Mouse (Mus musculus): ENCODE data around the gene Cr2. TPM values are rescaled to one million over a fixed set of nuclear protein-coding genes. Genes with fewer than 3 reads are reported as not detected.

Cr2 gene
- polyA plus RNA-seq, 1 experiment from 2014 or later: 0.84 TPM

- peak overlapping the region; percentile 62 for H3K4me2 ChIP-seq (ENCODE audit: low read depth, low read length)
- peak; percentile 47; the same call in 1 of the 2 replicates for ATAC-seq (ENCODE audit: low read depth)
- 13% methylated on average over 2 of the region's 2 CpGs for WGBS
- H3K4me3 ChIP-seq (ENCODE audit: low read depth, low read length): peak overlapping the region; percentile 53
- H3K36me3 ChIP-seq (ENCODE audit: control insufficient read depth, insufficient read depth, low read length): peaks cover 4% of the 10 kb centered on the region; the same call in 1 of the 2 replicates
- peak overlapping the region; percentile 91 for H3K27ac ChIP-seq (ENCODE audit: low read depth, low read length)
- no peaks in the 10 kb centered on the region for H3K9me3 ChIP-seq (ENCODE audit: control insufficient read depth, low read length)
- H3K4me1 ChIP-seq (ENCODE audit: control insufficient read depth, insufficient read depth, low read length): peaks cover 8% of the 10 kb centered on the region; the same call in 1 of the 2 replicates
- H3K9ac ChIP-seq (replicated peaks; ENCODE audit: low read depth, low read length): peak overlapping the region; percentile 69; the same call in 1 of the 2 replicates
- H3K27me3 ChIP-seq (ENCODE audit: control insufficient read depth, insufficient read depth, low read length): no peaks in the 10 kb centered on the region
Observed at GRCm38 (mm10) chr1:195130479-195130878, 46.0 kb downstream of the Cr2 start.

DNA sequence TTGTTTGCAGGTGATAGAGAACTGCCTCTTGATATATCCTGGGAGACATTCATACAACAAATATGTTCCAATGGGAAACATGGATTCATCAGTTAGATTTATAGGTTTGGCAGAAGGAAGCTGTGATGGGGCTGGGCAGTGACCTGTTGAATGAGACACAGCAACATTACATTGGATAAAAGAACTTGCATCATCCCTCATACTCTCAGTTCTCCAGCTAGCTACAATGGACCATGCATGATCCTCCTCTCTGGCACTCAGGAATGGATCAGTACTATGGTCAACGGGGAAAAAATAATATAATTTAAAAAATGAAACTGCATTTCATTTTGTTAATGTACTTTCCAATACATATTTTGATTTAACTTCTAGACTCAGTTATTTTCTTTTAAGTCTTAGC, 46.6 kb downstream of the Cr2 start:
- Histone ChIP-seq H3K9ac (replicated peaks; ENCODE audit: low read depth, low read length) (no peak overlapping the region), H3K4me1 (ENCODE audit: control insufficient read depth, insufficient read depth, low read length) (peaks cover 8% of the 10 kb centered on the region; the same call in 1 of the 2 replicates), H3K36me3 (ENCODE audit: control insufficient read depth, insufficient read depth, low read length) (peaks cover 4% of the 10 kb centered on the region; the same call in 1 of the 2 replicates), H3K9me3 (ENCODE audit: control insufficient read depth, low read length) (no peaks in the 10 kb centered on the region), H3K27ac (ENCODE audit: low read depth, low read length) (no peak overlapping the region), H3K4me3 (ENCODE audit: low read depth, low read length) (no peak overlapping the region), H3K27me3 (ENCODE audit: control insufficient read depth, insufficient read depth, low read length) (no peaks in the 10 kb centered on the region), H3K4me2 (ENCODE audit: low read depth, low read length) (no peak overlapping the region)
- ATAC-seq (ENCODE audit: low read depth): no peak
- WGBS: 74% methylated on average over 1 of the region's 1 CpGs

GRCm38 (mm10) chr1:195114414-195114813, 62.1 kb downstream of the Cr2 start:
- WGBS: 92% methylated on average over 1 of the region's 1 CpGs
- no peak overlapping the region for H3K4me2 ChIP-seq (ENCODE audit: low read depth, low read length)
- no peaks in the 10 kb centered on the region for H3K9me3 ChIP-seq (ENCODE audit: control insufficient read depth, low read length)
- H3K9ac ChIP-seq (replicated peaks; ENCODE audit: low read depth, low read length): no peak overlapping the region
- H3K4me3 ChIP-seq (ENCODE audit: low read depth, low read length): no peak overlapping the region
- no peaks in the 10 kb centered on the region for H3K36me3 ChIP-seq (ENCODE audit: control insufficient read depth, insufficient read depth, low read length)
- no peak for ATAC-seq (ENCODE audit: low read depth)
- no peak overlapping the region for H3K27ac ChIP-seq (ENCODE audit: low read depth, low read length)
- H3K4me1 ChIP-seq (ENCODE audit: control insufficient read depth, insufficient read depth, low read length): no peaks in the 10 kb centered on the region
- H3K27me3 ChIP-seq (ENCODE audit: control insufficient read depth, insufficient read depth, low read length): no peaks in the 10 kb centered on the region

- H3K9ac ChIP-seq (replicated peaks; ENCODE audit: low read depth, low read length): no peak overlapping the region
- H3K9me3 ChIP-seq (ENCODE audit: control insufficient read depth, low read length): no peaks in the 10 kb centered on the region
- H3K27ac ChIP-seq (ENCODE audit: low read depth, low read length): no peak overlapping the region
- H3K27me3 ChIP-seq (ENCODE audit: control insufficient read depth, insufficient read depth, low read length): no peaks in the 10 kb centered on the region
- H3K4me2 ChIP-seq (ENCODE audit: low read depth, low read length): no peak overlapping the region
- no peaks in the 10 kb centered on the region for H3K36me3 ChIP-seq (ENCODE audit: control insufficient read depth, insufficient read depth, low read length)
- no peak for ATAC-seq (ENCODE audit: low read depth)
- 93% methylated on average over 4 of the region's 4 CpGs for WGBS
- no peak overlapping the region for H3K4me3 ChIP-seq (ENCODE audit: low read depth, low read length)
- no peaks in the 10 kb centered on the region for H3K4me1 ChIP-seq (ENCODE audit: control insufficient read depth, insufficient read depth, low read length)
Observed at GRCm38 (mm10) chr1:195113621-195114020, 62.9 kb downstream of the Cr2 start.

DNA sequence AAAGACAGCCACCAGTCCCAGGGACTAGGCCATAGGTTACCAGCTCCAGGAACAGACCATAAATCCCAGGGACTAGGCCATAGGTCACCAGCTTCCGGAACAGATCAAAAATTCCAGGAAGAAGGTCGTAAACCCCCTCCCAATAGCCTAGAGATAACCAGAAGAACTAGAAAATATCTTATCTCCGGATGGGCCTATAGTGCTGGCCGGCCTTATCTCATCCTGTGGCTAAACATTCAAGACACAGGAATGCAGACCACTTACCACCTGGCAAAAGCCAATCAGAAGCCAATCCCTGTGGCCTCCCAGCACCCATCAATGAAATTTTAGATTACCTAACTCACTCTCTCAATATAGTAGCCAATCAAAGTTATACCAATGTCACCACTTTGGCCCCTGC, 75.8 kb downstream of the Cr2 start:
- no peak for ATAC-seq (ENCODE audit: low read depth)
- 77% methylated on average over 4 of the region's 4 CpGs for WGBS
- Histone ChIP-seq H3K4me1 (ENCODE audit: control insufficient read depth, insufficient read depth, low read length) (no peaks in the 10 kb centered on the region), H3K27ac (ENCODE audit: low read depth, low read length) (no peak overlapping the region), H3K9me3 (ENCODE audit: control insufficient read depth, low read length) (no peaks in the 10 kb centered on the region), H3K9ac (replicated peaks; ENCODE audit: low read depth, low read length) (no peak overlapping the region), H3K27me3 (ENCODE audit: control insufficient read depth, insufficient read depth, low read length) (no peaks in the 10 kb centered on the region), H3K4me2 (ENCODE audit: low read depth, low read length) (no peak overlapping the region), H3K4me3 (ENCODE audit: low read depth, low read length) (no peak overlapping the region), H3K36me3 (ENCODE audit: control insufficient read depth, insufficient read depth, low read length) (no peaks in the 10 kb centered on the region)

GRCm38 (mm10) chr1:195098004-195098403, 78.5 kb downstream of the Cr2 start:
- no peaks in the 10 kb centered on the region for H3K4me1 ChIP-seq (ENCODE audit: control insufficient read depth, insufficient read depth, low read length)
- no peak overlapping the region for H3K27ac ChIP-seq (ENCODE audit: low read depth, low read length)

DNA sequence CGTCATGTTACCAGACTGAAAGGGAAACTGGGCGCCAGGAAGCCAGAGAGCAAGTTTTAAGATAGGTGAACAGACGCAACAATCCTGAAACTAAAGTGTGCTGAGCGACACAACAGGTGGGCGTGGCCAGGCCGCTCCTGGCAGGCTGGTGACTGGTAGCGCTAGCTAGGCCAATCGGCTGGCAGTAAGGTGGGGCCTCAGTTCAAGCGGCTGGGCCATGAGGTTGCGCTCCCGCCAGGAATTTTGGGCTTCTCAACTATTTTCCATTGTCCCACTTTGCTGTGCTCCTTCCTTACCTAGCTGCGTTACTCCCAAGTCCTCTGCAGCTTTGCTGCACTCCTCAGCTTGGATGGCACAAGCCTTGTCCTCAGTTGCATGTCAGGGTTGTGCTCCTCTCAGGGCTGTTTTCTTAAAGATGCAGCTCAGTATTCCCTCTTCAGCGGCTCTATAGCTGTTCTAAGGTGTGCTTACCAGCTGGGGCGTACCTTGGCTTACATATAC, 84.2 kb downstream of the Cr2 start, which contains the start of gene Cd46:
Cd46 (minus strand) TSS at position 30 of the 501 bp plus-strand sequence.
- no peaks in the 10 kb centered on the region for H3K4me1 ChIP-seq (ENCODE audit: control insufficient read depth, insufficient read depth, low read length)
- peak within 1 kb of the TSS; percentile 51 for H3K4me2 ChIP-seq (ENCODE audit: low read depth, low read length)
- no peaks in the 10 kb centered on the region for H3K27me3 ChIP-seq (ENCODE audit: control insufficient read depth, insufficient read depth, low read length)
- H3K36me3 ChIP-seq (ENCODE audit: control insufficient read depth, insufficient read depth, low read length): no peaks in the 10 kb centered on the region
- H3K9me3 ChIP-seq (ENCODE audit: control insufficient read depth, low read length): no peaks in the 10 kb centered on the region
- peak; percentile 84; the same call in 1 of the 2 replicates for ATAC-seq (ENCODE audit: low read depth)
- WGBS: 4% methylated on average over 14 of the region's 14 CpGs
- H3K9ac ChIP-seq (replicated peaks; ENCODE audit: low read depth, low read length): no peak within 1 kb of the TSS
- H3K4me3 ChIP-seq (ENCODE audit: low read depth, low read length): peak within 1 kb of the TSS; percentile 18
- H3K27ac ChIP-seq (ENCODE audit: low read depth, low read length): no peak within 1 kb of the TSS

More at GRCm38 (mm10) chr1:195098004-195098403, 78.5 kb downstream of the Cr2 start:
- Histone ChIP-seq H3K27me3 (ENCODE audit: control insufficient read depth, insufficient read depth, low read length) (no peaks in the 10 kb centered on the region), H3K4me3 (ENCODE audit: low read depth, low read length) (no peak overlapping the region), H3K4me2 (ENCODE audit: low read depth, low read length) (no peak overlapping the region), H3K9me3 (ENCODE audit: control insufficient read depth, low read length) (no peaks in the 10 kb centered on the region), H3K36me3 (ENCODE audit: control insufficient read depth, insufficient read depth, low read length) (no peaks in the 10 kb centered on the region), H3K9ac (replicated peaks; ENCODE audit: low read depth, low read length) (no peak overlapping the region)
- ATAC-seq (ENCODE audit: low read depth): no peak
- WGBS: 97% methylated on average over 1 of the region's 1 CpGs

GRCm38 (mm10) chr1:195091699-195092219, 84.8 kb downstream of the Cr2 start:
- peak overlapping the region; percentile 51 for H3K4me2 ChIP-seq (ENCODE audit: low read depth, low read length)
- no peaks in the 10 kb centered on the region for H3K36me3 ChIP-seq (ENCODE audit: control insufficient read depth, insufficient read depth, low read length)
- no peaks in the 10 kb centered on the region for H3K9me3 ChIP-seq (ENCODE audit: control insufficient read depth, low read length)
- peak overlapping the region; percentile 18 for H3K4me3 ChIP-seq (ENCODE audit: low read depth, low read length)
- H3K4me1 ChIP-seq (ENCODE audit: control insufficient read depth, insufficient read depth, low read length): no peaks in the 10 kb centered on the region
- H3K27ac ChIP-seq (ENCODE audit: low read depth, low read length): no peak overlapping the region
- peak; percentile 41; the same call in 1 of the 2 replicates for ATAC-seq (ENCODE audit: low read depth)
- 19% methylated on average over 11 of the region's 11 CpGs for WGBS
- H3K9ac ChIP-seq (replicated peaks; ENCODE audit: low read depth, low read length): no peak overlapping the region
- H3K27me3 ChIP-seq (ENCODE audit: control insufficient read depth, insufficient read depth, low read length): no peaks in the 10 kb centered on the region

Data from neural tube, embryonic 14.5 days (tissue).